Mouse (Mus musculus) liver, embryonic 14.5 days (tissue): Measurements from ENCODE around the gene Slc26a6.

ENCODE experiments used
- CTCF ChIP-seq: IDR thresholded peaks from 2 replicates; pipeline ENCODE4 v1.5.1; 2016; ENCODE audit warnings: antibody characterized with exemption, low read depth, control low read depth
- EP300 ChIP-seq: IDR thresholded peaks from 2 replicates; pipeline ENCODE4 v1.6.1; 2016; ENCODE audit warnings: antibody characterized with exemption, low read depth

GRCm38 (mm10) chr9:108807674-108808073, 45.4 kb upstream of the Slc26a6 start:
- TF ChIP-seq CTCF (no peak), EP300 (peak; percentile 66)
